Mouse (Mus musculus) liver, embryonic 12.5 days (tissue): ENCODE data around the gene Ptafr. TPM values are rescaled to one million over a fixed set of nuclear protein-coding genes. Genes with fewer than 3 reads are reported as not detected.
"Not testable (repeated sequence)": the region's sequence is repeated elsewhere in the genome, so short reads cannot be mapped to it uniquely, and the experiment has no call there.

Source experiments
- ATAC-seq: fragments of 200-750 bp; cut with Nextera tagmentation; 2 replicates; pipeline ENCODE4 v1.8.0; 2017; ENCODE audit warnings: moderate number of reproducible peaks, mild to moderate bottlenecking, moderate library complexity
- H3K27ac ChIP-seq: fragments of 300-500 bp; sonication (generic); 2 replicates; pipeline ENCODE4 v1.5.1; 2016; ENCODE audit warnings: mild to moderate bottlenecking
- H3K27me3 ChIP-seq: fragments of 300-500 bp; sonication (generic); replicated peaks from 2 replicates; pipeline ENCODE4 v1.6.1; 2016; ENCODE audit warnings: mild to moderate bottlenecking, moderate library complexity
- H3K36me3 ChIP-seq: fragments of 300-500 bp; sonication (generic); 2 replicates; pipeline ENCODE4 v1.6.1; 2016; ENCODE audit warnings: mild to moderate bottlenecking, moderate library complexity
- H3K4me1 ChIP-seq: fragments of 300-500 bp; sonication (generic); 2 replicates; pipeline ENCODE4 v1.6.1; 2016
- H3K4me2 ChIP-seq: fragments of 300-500 bp; sonication (generic); 2 replicates; pipeline ENCODE4 v1.6.1; 2016; ENCODE audit warnings: mild to moderate bottlenecking, moderate library complexity
- H3K4me3 ChIP-seq: fragments of 300-500 bp; sonication (generic); 2 replicates; pipeline ENCODE4 v1.5.1; 2016; ENCODE audit warnings: mild to moderate bottlenecking, moderate library complexity
- H3K9ac ChIP-seq: fragments of 300-500 bp; sonication (generic); 2 replicates; pipeline ENCODE4 v1.6.1; 2016; ENCODE audit warnings: mild to moderate bottlenecking, moderate library complexity
- H3K9me3 ChIP-seq: fragments of 300-500 bp; sonication (generic); replicated peaks from 2 replicates; pipeline ENCODE4 v1.6.1; 2016; ENCODE audit warnings: mild to moderate bottlenecking, moderate library complexity
- WGBS: fragments of 180-500 bp; shearing (Covaris S2); methylation state at CpG from one replicate; pipeline ENCODE4 v1.1.7; 2016; ENCODE audit not compliant: insufficient replicate concordance; 5-methylcytosine and 5-hydroxymethylcytosine counted together
- polyA plus RNA-seq: library from polyadenylated mRNA; unstranded; fragments of >200 nt; fragmentation: Nextera tagmentation; extraction: Ambion mirVana; gene quantifications from 2 replicates; pipeline ENCODE4 v1.2.1, GENCODE M21; 2016

Gene Ptafr
- polyA plus RNA-seq, 1 experiment from 2014 or later = 0.94 TPM

- peak overlapping the region; percentile 97 for H3K4me3 ChIP-seq
- no peaks in the 10 kb centered on the region for H3K27me3 ChIP-seq
- peaks cover 48% of the 10 kb centered on the region for H3K36me3 ChIP-seq
- H3K9ac ChIP-seq = peak overlapping the region; percentile 97
- peaks cover 75% of the 10 kb centered on the region for H3K4me1 ChIP-seq
- WGBS = 3% methylated on average over 5 of the region's 5 CpGs
- ATAC-seq = peak; percentile 31
- peak overlapping the region; percentile 99 for H3K27ac ChIP-seq
- no peaks in the 10 kb centered on the region for H3K9me3 ChIP-seq
- H3K4me2 ChIP-seq = peak overlapping the region; percentile 88
Measured at GRCm38 (mm10) chr4:132532496-132532895, 31.4 kb upstream of the Ptafr start.

- Histone ChIP-seq H3K27ac (peak within 1 kb of the TSS; percentile 99), H3K9me3 (no peaks in the 10 kb centered on the region), H3K4me1 (peaks cover 76% of the 10 kb centered on the region), H3K9ac (peak within 1 kb of the TSS; percentile 97), H3K4me2 (peak within 1 kb of the TSS; percentile 88), H3K27me3 (no peaks in the 10 kb centered on the region), H3K36me3 (peaks cover 50% of the 10 kb centered on the region), H3K4me3 (peak within 1 kb of the TSS; percentile 97)
- peak; percentile 76 for ATAC-seq
- under 1% methylated on average over 63 of the region's 63 CpGs for WGBS
Measured at GRCm38 (mm10) chr4:132532981-132533916, 30.6 kb upstream of the Ptafr start, which contains the start of gene Atpif1. TSS of gene Atpif1 (minus strand) at chr4:132533659.

DNA sequence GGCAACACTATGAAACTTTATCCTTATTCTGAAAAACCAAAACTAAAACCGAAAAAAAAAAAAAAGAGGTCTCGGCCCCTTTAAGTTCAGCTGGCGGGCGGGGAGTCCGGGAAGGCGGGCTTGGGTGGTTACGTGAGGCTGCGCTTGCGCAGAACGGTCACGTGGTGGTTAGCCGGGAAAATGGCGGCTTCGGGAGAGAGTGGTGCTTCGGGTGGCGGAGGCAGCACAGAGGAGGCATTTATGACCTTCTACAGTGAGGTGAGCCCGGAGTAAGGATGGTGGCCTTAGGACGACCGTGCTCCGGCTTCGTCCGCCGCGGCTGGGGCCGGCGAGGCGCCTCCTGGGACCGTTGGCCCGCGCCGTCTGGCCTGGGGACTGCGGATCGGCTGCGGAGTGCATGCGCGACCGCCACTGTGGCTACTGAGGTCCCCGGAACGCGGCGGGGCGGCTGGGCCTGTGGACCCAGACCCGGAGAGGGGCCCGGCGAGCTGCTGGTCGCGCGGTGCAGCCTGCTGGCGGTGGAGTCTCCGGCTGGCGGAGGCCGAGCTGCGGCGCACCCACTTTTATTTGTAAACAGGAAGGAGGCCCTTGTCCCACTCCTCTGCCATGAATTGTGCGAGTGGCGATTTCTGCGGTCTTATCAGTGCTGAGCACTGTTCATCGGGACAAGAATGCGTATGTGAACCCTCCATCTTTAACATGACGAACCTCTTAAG is 28.3 kb upstream of the Ptafr start, which contains the start of gene Dnajc8:
Gene Dnajc8 (plus strand): TSS at position 145 of the 716 bp plus-strand sequence.
- Histone ChIP-seq H3K9ac (peak within 1 kb of the TSS; percentile 97), H3K4me2 (peak within 1 kb of the TSS; percentile 88), H3K9me3 (no peaks in the 10 kb centered on the region), H3K27me3 (no peaks in the 10 kb centered on the region), H3K4me3 (peak within 1 kb of the TSS; percentile 97), H3K27ac (peak within 1 kb of the TSS; percentile 99), H3K36me3 (peaks cover 51% of the 10 kb centered on the region), H3K4me1 (peaks cover 63% of the 10 kb centered on the region)
- under 1% methylated on average over 55 of the region's 60 CpGs for WGBS
- ATAC-seq = peak; percentile 63

DNA sequence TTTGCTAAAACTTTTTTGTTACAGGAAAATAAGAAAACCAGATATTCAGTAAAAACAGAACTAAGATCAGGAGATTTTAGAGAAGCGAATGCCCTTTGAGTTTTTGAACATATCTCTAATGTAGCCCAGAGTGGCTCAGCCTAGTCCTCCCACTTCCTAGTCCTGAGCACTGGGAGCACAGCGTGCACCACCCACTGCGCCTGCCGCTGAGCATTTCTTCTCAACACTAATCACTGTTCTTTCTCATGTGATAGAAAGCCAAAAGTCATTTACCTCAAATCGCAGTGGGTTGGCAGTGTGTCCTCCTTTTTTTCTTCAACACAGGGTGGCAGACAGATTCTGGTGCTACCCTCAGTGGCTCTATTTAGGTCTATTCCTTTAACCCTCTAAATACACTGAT is 24.4 kb upstream of the Ptafr start:
- ATAC-seq = no peak
- no peak overlapping the region for H3K27ac ChIP-seq
- H3K36me3 ChIP-seq = peaks cover 77% of the 10 kb centered on the region
- H3K4me1 ChIP-seq = peaks cover 52% of the 10 kb centered on the region
- WGBS = 89% methylated on average over 5 of the region's 5 CpGs
- H3K9ac ChIP-seq = no peak overlapping the region
- H3K27me3 ChIP-seq = no peaks in the 10 kb centered on the region
- H3K4me2 ChIP-seq = no peak overlapping the region
- H3K9me3 ChIP-seq = no peaks in the 10 kb centered on the region
- no peak overlapping the region for H3K4me3 ChIP-seq

DNA sequence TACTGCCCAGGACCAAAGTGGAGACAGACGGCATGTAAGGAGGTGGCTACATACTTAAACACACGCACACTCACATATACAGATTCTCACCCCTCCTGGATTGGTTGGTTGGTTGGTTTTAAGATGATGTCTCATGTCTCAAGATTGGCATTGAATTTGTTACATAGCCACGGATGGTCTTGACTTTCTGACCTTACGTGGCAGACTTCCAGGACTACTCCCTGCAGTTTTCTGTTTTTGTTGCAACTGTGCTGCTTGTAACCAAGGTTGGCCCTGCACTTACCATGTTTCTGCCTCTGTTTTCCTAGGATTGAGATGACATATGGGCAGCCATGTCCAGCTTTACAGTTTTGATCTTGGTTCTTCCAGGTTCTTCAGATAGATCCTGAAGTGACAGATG is 22.5 kb upstream of the Ptafr start:
- H3K9ac ChIP-seq = no peak overlapping the region
- H3K4me1 ChIP-seq = peaks cover 41% of the 10 kb centered on the region
- no peak overlapping the region for H3K4me3 ChIP-seq
- H3K36me3 ChIP-seq = peaks cover 96% of the 10 kb centered on the region
- H3K4me2 ChIP-seq = no peak overlapping the region
- no peak for ATAC-seq
- H3K27ac ChIP-seq = peak overlapping the region; percentile 40; the same call in 1 of the 2 replicates
- 92% methylated on average over 4 of the region's 4 CpGs for WGBS
- H3K9me3 ChIP-seq = no peaks in the 10 kb centered on the region
- no peaks in the 10 kb centered on the region for H3K27me3 ChIP-seq

DNA sequence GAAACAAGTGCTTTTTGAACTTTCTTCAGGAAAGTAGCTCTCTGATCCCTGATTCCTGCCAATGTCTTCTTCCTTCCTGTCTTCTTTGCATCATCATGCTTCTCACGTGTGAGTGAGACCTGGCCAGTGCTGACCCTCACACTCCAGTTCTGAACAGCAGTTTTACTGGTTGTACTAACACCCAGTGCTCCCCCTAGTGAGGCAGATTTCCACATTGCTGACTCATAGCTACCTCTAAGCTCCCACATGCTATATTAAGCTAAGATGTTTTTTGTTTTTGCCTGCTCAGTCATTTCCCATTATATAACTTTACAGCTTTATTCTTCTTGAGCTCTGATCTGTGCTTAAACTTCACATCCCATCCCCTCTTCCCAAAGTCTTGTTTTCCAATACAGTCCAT is 21.1 kb upstream of the Ptafr start:
- Histone ChIP-seq H3K27ac (peak overlapping the region; percentile 47; the same call in 1 of the 2 replicates), H3K4me3 (no peak overlapping the region), H3K9ac (no peak overlapping the region), H3K27me3 (no peaks in the 10 kb centered on the region), H3K36me3 (peaks cover 98% of the 10 kb centered on the region), H3K9me3 (no peaks in the 10 kb centered on the region), H3K4me1 (peaks cover 28% of the 10 kb centered on the region), H3K4me2 (no peak overlapping the region)
- WGBS = 28% methylated on average over 1 of the region's 1 CpGs
- no peak for ATAC-seq

DNA sequence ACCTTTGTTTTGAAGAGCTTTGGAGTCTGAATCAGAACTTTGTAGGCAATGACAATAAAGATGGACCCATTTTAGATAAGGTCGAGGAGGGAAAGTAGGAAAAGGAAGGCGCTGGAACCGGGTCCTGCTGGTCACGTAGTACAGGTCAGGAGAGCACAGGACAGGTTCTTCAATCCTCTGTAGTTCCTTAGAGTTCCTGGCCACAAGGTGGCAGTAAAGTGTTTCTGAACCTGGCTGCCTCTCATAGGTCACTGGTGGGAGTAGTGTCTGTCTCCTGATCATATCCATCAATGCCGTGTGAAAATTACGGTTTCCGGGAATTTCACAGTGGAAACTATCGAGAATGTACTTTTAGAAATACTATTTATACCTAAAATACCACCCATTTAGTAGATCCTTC is 18.0 kb upstream of the Ptafr start:
- Histone ChIP-seq H3K27me3 (no peaks in the 10 kb centered on the region), H3K4me3 (no peak overlapping the region), H3K4me1 (peaks cover 16% of the 10 kb centered on the region), H3K9ac (no peak overlapping the region), H3K27ac (no peak overlapping the region), H3K9me3 (no peaks in the 10 kb centered on the region), H3K36me3 (peaks cover 99% of the 10 kb centered on the region), H3K4me2 (no peak overlapping the region)
- 43% methylated on average over 8 of the region's 8 CpGs for WGBS
- ATAC-seq = peak; percentile 78

- no peak overlapping the region for H3K27ac ChIP-seq
- no peak overlapping the region for H3K4me3 ChIP-seq
- no peaks in the 10 kb centered on the region for H3K9me3 ChIP-seq
- 68% methylated on average over 5 of the region's 5 CpGs for WGBS
- H3K4me1 ChIP-seq = peaks cover 35% of the 10 kb centered on the region
- no peak overlapping the region for H3K9ac ChIP-seq
- no peak overlapping the region for H3K4me2 ChIP-seq
- peaks cover 52% of the 10 kb centered on the region for H3K36me3 ChIP-seq
- H3K27me3 ChIP-seq = no peaks in the 10 kb centered on the region
- peak; percentile 21; the same call in 1 of the 2 replicates for ATAC-seq
Measured at GRCm38 (mm10) chr4:132554221-132554620, 9.6 kb upstream of the Ptafr start.

DNA sequence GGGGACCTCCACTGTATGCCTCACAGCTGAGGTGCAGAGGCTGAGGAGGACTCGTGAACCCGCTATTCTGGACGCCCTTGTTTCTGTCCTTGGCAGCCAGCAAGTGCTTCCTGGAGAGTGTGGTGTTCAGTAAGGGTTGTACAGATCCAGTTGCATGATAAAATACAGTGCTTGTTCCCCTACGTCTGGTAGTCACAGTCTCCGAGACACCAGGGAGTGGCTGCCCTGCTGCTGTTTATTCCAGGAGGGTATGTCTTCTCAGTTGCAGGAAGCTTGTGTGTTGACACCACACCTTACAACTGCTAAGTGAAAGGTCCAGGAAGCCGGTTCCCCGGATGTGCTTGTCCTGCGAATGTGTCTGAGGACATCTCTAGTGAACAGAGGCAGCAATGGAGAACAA is 9.2 kb upstream of the Ptafr start:
- 55% methylated on average over 8 of the region's 8 CpGs for WGBS
- Histone ChIP-seq H3K27ac (no peak overlapping the region), H3K27me3 (no peaks in the 10 kb centered on the region), H3K4me1 (peaks cover 35% of the 10 kb centered on the region), H3K9ac (no peak overlapping the region), H3K9me3 (no peaks in the 10 kb centered on the region), H3K4me2 (no peak overlapping the region), H3K4me3 (no peak overlapping the region), H3K36me3 (peaks cover 48% of the 10 kb centered on the region)
- ATAC-seq = no peak

- H3K27ac ChIP-seq, H3K4me3 ChIP-seq, H3K27me3 ChIP-seq, ATAC-seq, H3K9ac ChIP-seq, H3K4me2 ChIP-seq, H3K9me3 ChIP-seq: not testable (repeated sequence)
- Histone ChIP-seq H3K4me1 (peaks cover 33% of the 10 kb centered on the region), H3K36me3 (peaks cover 39% of the 10 kb centered on the region)
- 68% methylated on average over 7 of the region's 7 CpGs for WGBS
Measured at GRCm38 (mm10) chr4:132555550-132555949, 8.3 kb upstream of the Ptafr start.

DNA sequence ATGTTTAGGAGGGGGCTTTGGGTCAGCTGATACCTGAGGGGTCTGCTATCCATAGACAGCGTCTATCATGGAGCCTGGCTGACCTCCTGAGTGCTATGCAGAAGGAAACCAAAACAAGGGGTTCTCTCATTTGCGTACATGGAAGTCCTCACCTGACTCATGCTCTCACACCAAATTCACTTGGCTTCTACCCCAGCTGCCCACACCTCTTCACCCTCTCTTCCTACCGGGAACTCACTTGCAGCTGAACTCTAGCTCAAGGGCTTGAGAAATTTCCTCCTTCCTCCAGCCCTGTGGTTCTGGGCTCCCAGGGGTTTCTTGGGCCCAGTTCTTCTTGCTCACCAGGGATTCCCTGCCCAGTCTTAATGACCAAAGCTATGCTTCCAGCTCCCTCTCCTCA is 606 bp upstream of the Ptafr start:
- no peak for ATAC-seq
- 52% methylated on average over 3 of the region's 3 CpGs for WGBS
- Histone ChIP-seq H3K36me3 (no peaks in the 10 kb centered on the region), H3K4me1 (peaks cover 10% of the 10 kb centered on the region), H3K27me3 (peaks cover 12% of the 10 kb centered on the region), H3K9me3 (no peaks in the 10 kb centered on the region), H3K27ac (no peak overlapping the region), H3K9ac (no peak overlapping the region), H3K4me3 (no peak overlapping the region), H3K4me2 (no peak overlapping the region)
